ENCODE assay signal across 8 mouse cellular contexts in genomic region chr2:155663097-155663496, GRCm38 (mm10). TPM values are rescaled to one million over a fixed set of nuclear protein-coding genes. Genes with fewer than 3 reads are reported as not detected.
DNase-seq lines count a peak whose midpoint lies in the region; ATAC-seq and TF ChIP-seq lines count a peak whose summit lies in the region.

No protein-coding gene starts in this region.

- DNase-seq in intestine, embryonic 14.5 days (ENCODE audit: low spot score) = peak; percentile 70
- DNase-seq in CD8-positive naive resting alpha-beta T cell, adult 2 months (ENCODE audit: low read depth in 2 of 2, low spot score in 2 of 2) = peak; percentile 37 to 50
- DNase-seq in brain, embryonic 14.5 days (ENCODE audit: low read depth) = peak; percentile 83
- DNase-seq in heart, postnatal 10 days = peak; percentile 46 to 69
- peak; percentile 63 to 71 for DNase-seq in left cerebral cortex, adult 18-20 months (ENCODE audit: low spot score in 2 of 2)
- peak; percentile 27 for DNase-seq in retina, postnatal 7 days (ENCODE audit: low read depth, low spot score)
- DNase-seq in ovary, postnatal 10 days (ENCODE audit: low spot score) = no peak

- no peaks in the 10 kb centered on the region for H3K27me3 ChIP-seq in intestine, embryonic 14.5 days (replicated peaks; ENCODE audit: control insufficient read depth, insufficient read depth, low read length)
- H3K27me3 ChIP-seq in intestine, embryonic 15.5 days (replicated peaks) = no peaks in the 10 kb centered on the region

- no peak for ATAC-seq in intestine, embryonic 14.5 days (replicated peaks; ENCODE audit: low FRiP score, low TSS enrichment, low read depth)
- ATAC-seq in intestine, embryonic 15.5 days = no peak

- no peak overlapping the region for H3K4me2 ChIP-seq in intestine, embryonic 14.5 days (ENCODE audit: low read length)
- no peak overlapping the region for H3K4me2 ChIP-seq in intestine, embryonic 15.5 days (replicated peaks)

- 23% methylated on average over 5 of the region's 5 CpGs for WGBS in intestine, embryonic 14.5 days
- 26% methylated on average over 5 of the region's 5 CpGs for WGBS in intestine, embryonic 15.5 days

- no peak overlapping the region for H3K4me3 ChIP-seq in intestine, embryonic 14.5 days (ENCODE audit: low read depth, low read length)
- H3K4me3 ChIP-seq in intestine, embryonic 15.5 days (replicated peaks) = no peak overlapping the region

- peak; percentile 66 for TF ChIP-seq CTCF in brain, embryonic 14.5 days (IDR thresholded peaks at IDR 0.05; ENCODE audit: borderline replicate concordance, extremely low read depth, insufficient read depth, insufficient read length)

- peaks cover 89% of the 10 kb centered on the region for H3K36me3 ChIP-seq in intestine, embryonic 14.5 days (ENCODE audit: control insufficient read depth, insufficient read depth, low read length)
- H3K36me3 ChIP-seq in intestine, embryonic 15.5 days = peaks cover 29% of the 10 kb centered on the region

- TF ChIP-seq POLR2A in brain, embryonic 14.5 days (IDR thresholded peaks at IDR 0.05; ENCODE audit: borderline replicate concordance, extremely low read depth, insufficient read depth, insufficient read length, poor library complexity, severe bottlenecking) = no peak

- no peaks in the 10 kb centered on the region for H3K4me1 ChIP-seq in intestine, embryonic 14.5 days (replicated peaks; ENCODE audit: control insufficient read depth, insufficient read depth, low read length)
- H3K4me1 ChIP-seq in intestine, embryonic 15.5 days (replicated peaks) = no peaks in the 10 kb centered on the region

- H3K9me3 ChIP-seq in intestine, embryonic 14.5 days (ENCODE audit: control insufficient read depth, low read length) = no peaks in the 10 kb centered on the region
- no peaks in the 10 kb centered on the region for H3K9me3 ChIP-seq in intestine, embryonic 15.5 days

- no peak overlapping the region for H3K27ac ChIP-seq in intestine, embryonic 14.5 days (ENCODE audit: low read depth)
- H3K27ac ChIP-seq in intestine, embryonic 15.5 days = no peak overlapping the region

- no peak overlapping the region for H3K9ac ChIP-seq in intestine, embryonic 14.5 days (ENCODE audit: low read length)
- no peak overlapping the region for H3K9ac ChIP-seq in intestine, embryonic 15.5 days

- intact Hi-C loops in heart, postnatal 10 days (cut with DNase I) = loop anchor here (1.0 kb wide), 1 partner anchor 102 kb away; no protein-coding TSS in a partner anchor

RNA-seq across cellular contexts. Expression of gene Trpc4ap, which starts 29.1 kb away (rescaled TPM):
- polyA plus RNA-seq in intestine, embryonic 14.5 days (2014; fragmentation: Nextera tagmentation; extraction: Ambion mirVana) = 127 and 129 TPM in 2 replicates
- polyA plus RNA-seq in intestine, embryonic 15.5 days (2015; fragmentation: Nextera tagmentation; extraction: Ambion mirVana) = 113 TPM in 2 replicates
- 202 TPM in 2 replicates for polyA plus RNA-seq in brain, embryonic 14.5 days (2012; rRNA removed)
- 10 to 100 TPM; 83.1 to 89.9 TPM for total RNA-seq in heart, postnatal 10 days (2021)
- 100 to 1,000 TPM; 142 to 144 TPM for total RNA-seq in left cerebral cortex, adult 18-20 months (2021)

RNA-seq across cellular contexts. Expression of gene Myh7b, which starts 52.1 kb away (rescaled TPM):
- polyA plus RNA-seq in intestine, embryonic 14.5 days (2014; fragmentation: Nextera tagmentation; extraction: Ambion mirVana) = 0.20 and 0.62 TPM in 2 replicates
- polyA plus RNA-seq in intestine, embryonic 15.5 days (2015; fragmentation: Nextera tagmentation; extraction: Ambion mirVana) = 0.72 and 1.2 TPM in 2 replicates
- polyA plus RNA-seq in brain, embryonic 14.5 days (2012; rRNA removed) = 0.48 and 0.53 TPM in 2 replicates
- total RNA-seq in heart, postnatal 10 days (2021) = 10 to 100 TPM; 47.8 to 56.4 TPM
- total RNA-seq in left cerebral cortex, adult 18-20 months (2021) = 1 to 10 TPM; 5.0 to 6.7 TPM
